Mouse (Mus musculus) adrenal gland, adult 2 months (tissue): Measurements from ENCODE around the gene Mkrn2os. TPM values are rescaled to one million over a fixed set of nuclear protein-coding genes. Genes with fewer than 3 reads are reported as not detected.

Source experiments
- DNase-seq: peaks from one replicate; pipeline ENCODE4 v3.0.0; 2021
- polyA plus RNA-seq: library from polyadenylated mRNA; depleted of rRNA; stranded (reverse); fragments of >200 nt; gene quantifications from 2 replicates; pipeline ENCODE4 v1.2.3, GENCODE M21; 2012
- total RNA-seq, 2 experiments: library from RNA; stranded (reverse); gene quantifications; 2 replicates each; pipeline ENCODE4 v1.2.3; 2021

Gene Mkrn2os
- total and polyA plus RNA-seq, 3 experiments: 0.10 TPM; not detected in 2

DNA sequence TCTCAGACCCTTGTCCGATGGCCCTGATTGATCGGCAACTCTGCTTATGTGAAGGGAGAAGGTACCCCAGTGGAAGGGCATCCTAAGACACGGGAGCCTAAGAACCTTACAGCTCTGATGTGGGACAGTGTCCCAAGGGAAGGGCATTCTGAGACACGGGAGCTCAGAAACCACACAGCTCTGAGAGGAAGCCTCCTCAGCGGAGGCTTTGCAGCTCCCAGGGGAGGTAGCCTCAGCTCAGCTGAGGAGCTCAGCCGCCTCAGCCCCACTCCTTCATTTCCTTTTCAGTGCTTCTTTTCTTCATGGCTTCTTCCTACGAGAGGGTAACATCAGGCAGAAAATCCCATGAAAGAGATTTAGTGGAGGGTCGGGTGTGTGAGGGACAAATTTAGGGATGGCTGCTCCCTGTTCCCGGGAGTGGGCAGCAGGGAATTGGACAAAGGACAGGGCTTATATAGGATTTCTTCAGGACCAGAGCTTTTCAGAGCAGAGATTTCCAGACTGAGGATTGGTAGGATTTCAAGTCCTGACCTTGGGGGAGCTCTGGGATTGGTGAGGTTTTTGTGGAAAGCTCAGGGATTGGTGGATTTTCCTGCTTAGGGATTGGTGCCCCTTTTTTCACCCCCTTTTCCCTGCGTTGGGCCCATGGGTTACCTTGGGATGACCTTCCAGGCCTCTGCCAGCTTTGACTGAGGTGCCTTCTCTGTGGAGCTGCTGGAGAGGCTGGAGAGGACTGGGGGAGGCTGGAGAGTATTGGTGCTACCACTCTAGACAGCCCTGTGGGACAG is 9.9 kb downstream of the Mkrn2os start:
- DNase-seq: no peak

DNA sequence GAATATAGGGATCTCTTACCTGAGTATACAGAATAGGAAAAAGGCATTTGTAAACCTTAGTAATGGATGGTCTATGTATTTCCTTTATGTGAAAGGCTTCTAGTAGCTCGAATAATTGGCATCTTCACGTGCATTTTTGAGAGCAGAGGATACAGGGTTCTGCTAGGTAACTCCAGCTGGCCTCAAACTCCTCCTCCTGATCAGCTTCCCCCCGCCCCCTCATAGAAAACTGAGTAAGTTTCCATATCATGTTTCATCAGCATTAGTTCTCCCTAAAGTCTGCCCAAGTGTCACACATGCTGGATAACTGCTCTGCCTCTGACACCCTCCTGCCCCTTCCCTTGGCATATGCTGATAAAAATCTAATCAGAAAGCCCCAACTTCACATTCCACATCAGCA is 11.6 kb downstream of the Mkrn2os start:
- no peak for DNase-seq

DNA sequence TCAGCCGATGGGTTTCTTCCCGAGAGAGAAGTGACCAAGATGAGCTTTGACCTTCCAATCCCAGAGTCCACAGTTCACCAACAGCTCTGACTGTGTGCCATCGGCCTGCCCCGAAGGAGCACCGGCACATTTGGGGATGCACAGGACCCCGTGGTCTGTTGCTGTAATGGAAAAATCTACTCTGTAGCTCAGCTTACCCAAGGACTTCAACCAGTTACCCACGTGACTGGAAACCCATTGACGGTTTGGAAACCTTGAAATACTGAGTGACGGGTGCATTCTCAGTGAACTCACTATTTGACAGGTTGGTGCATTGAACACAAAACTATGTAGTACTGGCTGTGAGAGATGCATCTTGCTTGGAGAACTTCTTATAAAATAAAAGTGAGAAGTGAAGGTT is 14.4 kb downstream of the Mkrn2os start:
- no peak for DNase-seq

DNA sequence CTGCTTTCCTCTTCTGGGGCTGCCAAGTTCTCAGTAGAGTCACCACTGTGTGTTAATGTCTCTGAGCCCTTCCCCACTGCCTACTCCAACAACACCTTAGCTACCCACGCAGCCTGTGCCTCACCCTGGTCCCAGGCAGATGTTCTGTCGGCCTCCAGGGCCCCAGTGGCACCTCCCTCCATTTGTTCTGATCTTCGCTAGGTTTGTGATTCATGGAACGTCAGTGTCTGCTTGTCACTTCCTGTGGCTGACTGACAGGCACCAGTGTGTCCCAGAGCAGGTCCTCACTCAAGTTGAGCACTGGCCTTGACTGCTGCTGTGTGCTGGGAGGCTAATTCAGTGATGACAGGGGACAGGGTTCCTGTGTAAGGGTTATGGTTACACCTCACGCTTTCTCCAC is 15.0 kb downstream of the Mkrn2os start:
- no peak for DNase-seq

- no peak for DNase-seq
Measured at GRCm38 (mm10) chr6:115574171-115574570, 18.2 kb downstream of the Mkrn2os start.

DNA sequence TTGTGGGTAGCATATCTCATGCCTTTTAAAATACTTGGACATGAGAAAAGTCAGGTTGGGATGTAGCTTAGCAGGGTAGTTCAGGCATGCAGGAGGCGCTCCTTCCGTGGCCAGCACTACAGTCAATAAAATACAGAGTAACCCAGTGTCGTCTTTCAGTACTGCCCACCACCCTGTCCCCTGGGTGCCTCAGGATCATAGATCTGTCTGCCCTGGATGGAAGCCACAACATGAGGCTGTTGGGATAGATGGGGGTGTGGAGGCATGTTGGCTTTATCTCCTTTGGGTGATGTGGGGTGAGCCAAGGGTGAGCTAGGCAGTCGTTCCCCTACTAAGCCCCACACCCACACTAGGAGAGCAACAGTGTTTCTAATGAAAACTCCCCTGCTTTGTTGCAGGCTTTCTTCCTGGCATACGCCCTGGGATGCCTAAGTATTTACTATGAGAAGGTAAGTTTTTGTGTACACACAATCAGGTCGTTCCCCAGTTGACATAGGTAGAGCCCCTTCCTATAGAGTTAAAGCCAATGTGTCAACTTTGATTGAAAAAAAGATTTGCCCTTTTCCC is 26.8 kb downstream of the Mkrn2os start:
- no peak for DNase-seq

GRCm38 (mm10) chr6:115559651-115560632 is 32.4 kb downstream of the Mkrn2os start:
- peak; percentile 50 for DNase-seq

DNA sequence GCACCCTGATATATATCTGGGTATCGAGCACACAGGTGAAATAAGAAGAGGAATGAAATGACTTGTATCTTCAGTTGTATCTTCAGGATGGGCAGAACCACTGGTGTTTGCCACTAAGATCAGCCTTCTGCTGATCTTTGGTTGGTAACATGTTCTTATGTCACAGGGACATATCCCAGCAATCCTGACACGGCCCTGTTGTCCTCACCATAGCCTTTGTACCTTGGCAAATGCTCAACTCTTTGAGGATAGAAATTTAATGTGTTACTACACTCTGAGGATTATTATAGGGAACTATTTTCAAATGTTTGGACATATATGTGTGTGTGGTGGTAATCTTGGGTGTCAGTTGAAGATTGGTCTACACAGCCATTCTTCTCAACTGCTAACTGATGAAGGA is 34.2 kb downstream of the Mkrn2os start:
- DNase-seq: no peak

- no peak for DNase-seq
Measured at GRCm38 (mm10) chr6:115555485-115555884, 36.9 kb downstream of the Mkrn2os start.

GRCm38 (mm10) chr6:115546276-115546675 is 46.1 kb downstream of the Mkrn2os start:
- peak; percentile 45 for DNase-seq

DNA sequence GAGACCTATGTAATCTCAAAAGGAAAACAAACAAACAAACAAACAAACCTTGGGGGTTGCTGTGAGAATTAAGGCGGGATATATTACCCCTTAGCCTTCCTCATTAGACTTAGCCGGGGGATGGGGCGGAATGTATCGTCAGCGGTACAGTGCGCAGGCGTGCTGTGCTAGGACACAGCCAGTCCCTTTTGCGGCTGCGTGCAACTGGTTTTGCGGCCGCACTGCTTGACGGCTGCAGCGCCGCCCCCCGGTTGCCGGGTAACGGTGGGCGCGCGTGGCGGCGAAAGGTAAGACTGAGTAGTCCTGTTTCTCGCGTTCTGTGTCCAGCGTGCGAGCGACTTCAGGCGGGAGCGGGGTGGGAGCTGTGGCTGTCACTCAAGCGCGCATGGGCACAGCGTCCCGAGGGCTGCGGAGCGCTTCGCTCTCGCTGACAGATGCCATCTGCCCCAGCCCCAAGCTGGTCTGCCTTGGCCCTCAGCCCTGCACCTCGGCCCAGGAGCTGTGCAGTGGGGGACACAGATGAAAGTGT is 47.9 kb downstream of the Mkrn2os start, which contains the start of gene Tsen2:
Gene Tsen2 (plus strand): TSS at position 223 of the 529 bp plus-strand sequence.
- DNase-seq: peak; percentile 98

DNA sequence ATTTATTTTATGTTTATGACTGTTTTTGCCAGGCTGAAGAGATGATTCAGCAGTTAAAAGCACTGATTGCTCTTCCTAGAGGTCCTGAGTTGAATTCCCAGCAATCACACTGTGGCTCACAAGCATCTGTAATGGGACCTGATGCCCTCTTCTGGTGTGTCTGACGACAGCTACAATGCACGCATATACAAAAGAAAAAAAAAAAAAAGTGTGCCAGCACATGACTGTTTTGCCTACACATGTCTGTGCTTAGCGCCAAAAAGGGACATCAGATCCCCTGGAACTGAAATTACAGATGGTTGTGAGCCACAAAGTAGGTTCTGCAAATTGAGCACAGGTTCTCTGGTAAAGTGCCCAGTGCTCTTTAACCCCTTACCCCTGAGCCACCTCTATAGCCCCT is 50.0 kb downstream of the Mkrn2os start:
- DNase-seq: no peak

- no peak for DNase-seq
Measured at GRCm38 (mm10) chr6:115541676-115542275, 50.6 kb downstream of the Mkrn2os start.

- DNase-seq: peak; percentile 76
Measured at GRCm38 (mm10) chr6:115538645-115539429, 53.5 kb downstream of the Mkrn2os start.

DNA sequence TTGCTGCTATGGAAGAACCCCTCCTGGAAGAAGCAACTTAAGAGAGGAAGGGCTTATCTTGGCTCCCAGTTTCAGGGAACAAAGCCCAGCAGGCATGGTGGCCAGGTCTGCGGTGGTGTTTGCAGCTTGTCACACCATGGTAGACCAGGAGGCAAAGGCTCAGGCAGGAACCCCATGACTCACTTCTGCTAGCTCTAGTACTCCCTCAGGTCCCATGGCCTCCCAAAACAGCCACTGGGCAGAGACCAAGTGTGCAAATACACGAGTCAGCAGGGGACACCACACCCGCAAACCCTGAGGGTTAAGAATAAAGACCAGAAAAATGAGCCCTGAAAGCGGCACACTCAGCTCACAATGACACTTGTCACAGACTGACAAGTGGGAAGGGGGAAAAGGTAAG is 56.2 kb downstream of the Mkrn2os start:
- no peak for DNase-seq

- DNase-seq: peak; percentile 53
Measured at GRCm38 (mm10) chr6:115534617-115535016, 57.8 kb downstream of the Mkrn2os start.
